Mouse (Mus musculus) monocyte, adult 5-6 weeks (primary cell): Measurements from ENCODE around the gene Gpr61. TPM values are rescaled to one million over a fixed set of nuclear protein-coding genes. Genes with fewer than 3 reads are reported as not detected.

Source experiments
- total RNA-seq: library from RNA; stranded (forward); fragments of 200-1000, 200-491, 200-594 nt; gene quantifications from 3 replicates; pipeline ENCODE4 v1.2.3, GENCODE M21; 2017

Gpr61 gene
- total RNA-seq, 1 experiment from 2014 or later, result not detected

Other genes starting within 250 kb of the Gpr61 start
- not detected in 3 replicates for gene Gstm7, start 223.1 kb downstream of the Gpr61 start, total RNA-seq
- not detected in 3 replicates for gene Gstm6, start 211.1 kb downstream of the Gpr61 start, total RNA-seq
- gene Gstm3, start 185.6 kb downstream of the Gpr61 start, total RNA-seq, result not detected in 3 replicates
- not detected in 3 replicates for gene Gstm2, start 168.4 kb downstream of the Gpr61 start, total RNA-seq
- gene Gstm1, start 136.9 kb downstream of the Gpr61 start, total RNA-seq, result 43.8 to 75.0 TPM (median 64.1 TPM) in 3 replicates
- gene Gstm4, start 110.0 kb downstream of the Gpr61 start, total RNA-seq, result 7.4 to 12.4 TPM (median 8.4 TPM) in 3 replicates
- 15.6 to 22.0 TPM (median 18.4 TPM) in 3 replicates for gene Ampd2, start 68.2 kb downstream of the Gpr61 start, total RNA-seq
- not detected in 3 replicates for gene Gnat2, start 62.1 kb downstream of the Gpr61 start, total RNA-seq
- gene Gnai3, start 8.7 kb downstream of the Gpr61 start, total RNA-seq, result 156 to 172 TPM (median 164 TPM) in 3 replicates
- gene Amigo1, start 31.5 kb upstream of the Gpr61 start, total RNA-seq, result 3.7 to 6.2 TPM (median 4.2 TPM) in 3 replicates
- gene Cyb561d1, start 46.3 kb upstream of the Gpr61 start, total RNA-seq, result 13.0 to 22.3 TPM (median 15.0 TPM) in 3 replicates
- 4.0 to 7.1 TPM (median 6.8 TPM) in 3 replicates for gene Atxn7l2, start 56.1 kb upstream of the Gpr61 start, total RNA-seq
- not detected in 3 replicates for gene Sypl2, start 71.8 kb upstream of the Gpr61 start, total RNA-seq
- gene Psma5, start 102.0 kb upstream of the Gpr61 start, total RNA-seq, result 137 to 139 TPM (median 138 TPM) in 3 replicates
- 31.6 to 35.5 TPM (median 32.1 TPM) in 3 replicates for gene Sort1, start 129.2 kb upstream of the Gpr61 start, total RNA-seq
- not detected in 3 replicates for gene Mybphl, start 210.0 kb upstream of the Gpr61 start, total RNA-seq
- gene Psrc1, start 229.0 kb upstream of the Gpr61 start, total RNA-seq, result 0.68 to 1.4 TPM (median 0.86 TPM) in 3 replicates